In genomic region chr12:104235915-104236314, GRCm38 (mm10) we compare ENCODE assay signal across 16 mouse cellular contexts. TPM values are rescaled to one million over a fixed set of nuclear protein-coding genes. Genes with fewer than 3 reads are reported as not detected.
DNase-seq lines count a peak whose midpoint lies in the region; ATAC-seq and TF ChIP-seq lines count a peak whose summit lies in the region.
"Had no signal": no experiment of that assay in that cellular context is flagged by ENCODE, and none has a peak within 500 bp of the region (broad histone marks: within the 10 kb centered on the region; RNA-seq: fewer than 3 reads in every experiment).

Serpina3g (plus strand) TSS chr12:104236245.

- H3K4me3 ChIP-seq in lung, adult 2 months (replicated peaks; ENCODE audit: extremely low read depth, low read depth, low read length): peak within 1 kb of the TSS; percentile 29
- H3K4me3 ChIP-seq: erythroblast, embryonic 14.5 days; heart, embryonic 15.5 days; hindbrain, embryonic 15.5 days; limb, embryonic 13.5 days had no signal

- H3K4me1 ChIP-seq in lung, adult 2 months (ENCODE audit: control insufficient read depth, insufficient read depth, low read length): no peaks in the 10 kb centered on the region
- H3K4me1 ChIP-seq: heart, embryonic 15.5 days; hindbrain, embryonic 15.5 days had no signal

- WGBS in lung, adult 2 months: 29% methylated on average over 5 of the region's 5 CpGs

- TF ChIP-seq CTCF in lung, adult 2 months (IDR thresholded peaks at IDR 0.05; ENCODE audit: insufficient read depth, low read length): no peak

- peak; percentile 85 for ATAC-seq in CD4-positive, CD25-positive, alpha-beta regulatory T cell, adult 4 months
- peak; percentile 25 for ATAC-seq in megakaryocyte, adult 5-6 weeks (ENCODE audit: poor library complexity, severe bottlenecking)

- TF ChIP-seq POLR2A in lung, adult 2 months (IDR thresholded peaks at IDR 0.05; ENCODE audit: borderline replicate concordance, extremely low read depth, low read depth, low read length): no peak

- no peak for DNase-seq in lung, adult 2 months
- no peak for DNase-seq in lung, postnatal 14 days
- DNase-seq in B cell, adult 2 months: peak; percentile 16 to 18
- DNase-seq in cerebellum, adult 8-10 months: no peak
- no peak for DNase-seq in Muller cell, postnatal 12 days (ENCODE audit: inconsistent ontology term)
- no peak for DNase-seq in retina, embryonic 14.5 days (ENCODE audit: low spot score)
- DNase-seq: gastrocnemius, postnatal 36 days; kidney, postnatal 10 days; lung, postnatal 36 days; right cerebral cortex, postnatal 14 days had no signal

RNA-seq across cellular contexts. Expression of gene Serpina3g, which starts in this region (rescaled TPM):
- polyA plus RNA-seq in lung, adult 2 months (2012; rRNA removed): 11.2 and 12.2 TPM in 2 replicates
- 100 to 1,000 TPM; 165 to 220 TPM for polyA plus RNA-seq in CD4-positive, CD25-positive, alpha-beta regulatory T cell, adult 4 months (2017; shearing (Covaris generic))
- total RNA-seq in megakaryocyte, adult 5-6 weeks (2015): 4.2 and 4.7 TPM in 2 replicates
- total RNA-seq in megakaryocyte, adult 5-6 weeks (2017): 4.9 and 9.7 TPM in 2 replicates
- total RNA-seq: gastrocnemius, postnatal 36 days had no signal

Comparison
In these comparisons a context has a peak if more than half of its experiments do, and no peak if none do; other contexts are left out.
1. RNA of gene Serpina3g (polyA plus RNA-seq): 165 to 220 TPM in CD4-positive, CD25-positive, alpha-beta regulatory T cell, adult 4 months; 11.2 to 12.2 TPM in lung, adult 2 months; every median in the first group is over 10 times any median in the second.
2. DNase-seq: peak in B cell, adult 2 months (2 of 2); none in lung, adult 2 months (single experiment), lung, postnatal 14 days (single experiment), cerebellum, adult 8-10 months (single experiment), Muller cell, postnatal 12 days (single experiment) and retina, embryonic 14.5 days (single experiment).